Mouse (Mus musculus) small intestine, adult 2 months (tissue): Measurements from ENCODE around the gene Cacna1a. TPM values are rescaled to one million over a fixed set of nuclear protein-coding genes. Genes with fewer than 3 reads are reported as not detected.

Experiments used
- H3K27ac ChIP-seq: fragments of 200-500 bp; 2 replicates; pipeline ENCODE4 v1.5.1; 2012; ENCODE audit warnings: low read depth, low read length, control low read depth, inconsistent platforms; ENCODE audit not compliant: insufficient read depth
- H3K27me3 ChIP-seq: fragments of 200-500 bp; 2 replicates; pipeline ENCODE4 v1.6.1; 2012; ENCODE audit warnings: mild to moderate bottlenecking, moderate library complexity, low read length, inconsistent platforms; ENCODE audit not compliant: control insufficient read depth, insufficient read depth
- H3K36me3 ChIP-seq: fragments of 200-500 bp; 2 replicates; pipeline ENCODE4 v1.6.1; 2012; ENCODE audit warnings: mild to moderate bottlenecking, low read length, control low read depth, inconsistent platforms; ENCODE audit not compliant: control insufficient read depth, insufficient read depth
- H3K4me1 ChIP-seq: fragments of 200-500 bp; 2 replicates; pipeline ENCODE4 v1.6.1; 2012; ENCODE audit warnings: low read length, inconsistent platforms, mixed read lengths; ENCODE audit not compliant: control insufficient read depth, insufficient read depth, insufficient read length
- H3K4me3 ChIP-seq: fragments of 200-500 bp; 2 replicates; pipeline ENCODE4 v1.5.1; 2012; ENCODE audit warnings: low read depth, mild to moderate bottlenecking, control low read depth, inconsistent platforms, low read length, moderate library complexity
- CTCF ChIP-seq: fragments of 200-500 bp; IDR thresholded peaks from 2 replicates; pipeline ENCODE4 v1.5.1; 2012; ENCODE audit warnings: low read depth, mild to moderate bottlenecking, control low read depth, inconsistent platforms, low read length, moderate library complexity, mixed read lengths; ENCODE audit not compliant: insufficient replicate concordance, insufficient read length; ENCODE audit errors: extremely low read depth
- POLR2A ChIP-seq: fragments of 200-500 bp; IDR thresholded peaks from 2 replicates; pipeline ENCODE4 v1.6.1; 2012; ENCODE audit warnings: low read depth, mild to moderate bottlenecking, control low read depth, inconsistent platforms, low read length, moderate library complexity
- WGBS: fragments of 180-500 bp; shearing (Covaris S2); methylation state at CpG from one replicate; pipeline ENCODE4 v1.1.7; 2018; 5-methylcytosine and 5-hydroxymethylcytosine counted together
- polyA plus RNA-seq: library from polyadenylated mRNA; depleted of rRNA; stranded (reverse); fragments of >200 nt; gene quantifications from 2 replicates; pipeline ENCODE4 v1.2.3, GENCODE M21; 2012

Cacna1a gene
- polyA plus RNA-seq, 1 experiment: 23.5 TPM

DNA sequence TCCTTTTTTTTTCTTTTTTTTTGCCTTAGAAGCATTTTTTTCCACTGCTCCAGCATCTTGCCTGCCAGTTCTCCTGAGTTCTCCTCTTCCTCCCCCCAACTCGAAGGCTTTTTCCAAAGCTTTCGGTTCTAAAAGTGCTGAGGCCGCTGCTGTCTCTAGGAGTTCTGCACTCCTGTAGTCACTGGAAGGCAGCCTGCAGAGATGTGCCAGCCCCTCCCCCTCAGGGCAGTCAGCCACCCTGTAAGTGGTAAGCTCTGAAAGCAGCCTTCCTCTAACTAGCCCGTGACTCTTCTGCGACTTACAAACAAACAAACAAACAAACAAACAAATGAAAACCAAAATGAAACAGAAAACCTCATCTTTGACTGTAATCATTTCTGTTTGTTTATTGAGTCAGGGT lies 13.2 kb upstream of the Cacna1a start:
- TF ChIP-seq POLR2A: no peak
- TF ChIP-seq CTCF: no peak
- no peaks in the 10 kb centered on the region for H3K4me1 ChIP-seq
- no peak overlapping the region for H3K27ac ChIP-seq
- H3K4me3 ChIP-seq: no peak overlapping the region
- no peaks in the 10 kb centered on the region for H3K36me3 ChIP-seq
- no peaks in the 10 kb centered on the region for H3K27me3 ChIP-seq
- WGBS: 54% methylated on average over 5 of the region's 5 CpGs

DNA sequence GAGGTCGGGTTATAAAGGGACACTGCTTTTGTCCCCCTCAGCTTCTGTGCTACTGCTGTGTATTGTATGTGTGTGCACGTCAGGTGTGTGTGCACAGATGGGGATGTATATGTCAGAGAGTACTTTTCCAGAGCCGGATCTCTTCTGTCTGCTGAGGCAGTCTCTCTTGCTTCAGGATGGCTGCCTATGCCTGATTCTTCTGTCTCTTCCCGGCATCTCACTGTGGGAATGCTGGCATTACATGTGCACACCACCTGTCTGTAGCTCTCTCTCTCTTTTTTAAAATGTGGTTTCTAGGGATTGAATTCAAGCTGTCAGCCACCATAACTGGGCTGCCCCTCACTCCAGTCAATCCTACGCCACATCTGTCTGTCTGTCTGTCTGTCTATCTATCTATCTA lies 12.4 kb upstream of the Cacna1a start:
- no peaks in the 10 kb centered on the region for H3K36me3 ChIP-seq
- H3K27ac ChIP-seq: no peak overlapping the region
- H3K27me3 ChIP-seq: no peaks in the 10 kb centered on the region
- no peak for TF ChIP-seq CTCF
- no peak overlapping the region for H3K4me3 ChIP-seq
- no peaks in the 10 kb centered on the region for H3K4me1 ChIP-seq
- 84% methylated on average over 5 of the region's 5 CpGs for WGBS

DNA sequence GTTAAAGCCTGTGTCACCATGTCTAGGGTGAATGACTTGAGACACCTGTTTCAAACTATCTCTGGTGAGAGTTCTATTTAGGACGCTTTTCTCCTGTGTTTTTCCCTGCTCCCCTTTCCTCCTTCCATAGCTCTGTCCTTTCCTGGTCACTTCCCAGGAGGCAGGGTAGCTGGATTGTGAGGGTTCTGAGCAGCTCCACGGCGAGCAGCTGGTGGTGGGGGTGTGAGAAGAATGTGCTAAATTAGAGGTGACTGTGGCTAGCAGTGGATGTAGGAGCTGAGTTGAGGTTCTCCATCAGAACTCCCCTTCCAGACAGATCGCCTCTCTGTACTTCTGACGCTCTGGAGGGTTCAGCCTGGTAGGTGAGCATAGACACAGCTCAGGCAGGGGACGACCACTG lies 11.7 kb upstream of the Cacna1a start:
- 81% methylated on average over 6 of the region's 6 CpGs for WGBS
- Histone ChIP-seq H3K36me3 (no peaks in the 10 kb centered on the region), H3K4me3 (no peak overlapping the region), H3K27me3 (no peaks in the 10 kb centered on the region), H3K27ac (no peak overlapping the region), H3K4me1 (no peaks in the 10 kb centered on the region)
- TF ChIP-seq POLR2A: no peak
- TF ChIP-seq CTCF: no peak

DNA sequence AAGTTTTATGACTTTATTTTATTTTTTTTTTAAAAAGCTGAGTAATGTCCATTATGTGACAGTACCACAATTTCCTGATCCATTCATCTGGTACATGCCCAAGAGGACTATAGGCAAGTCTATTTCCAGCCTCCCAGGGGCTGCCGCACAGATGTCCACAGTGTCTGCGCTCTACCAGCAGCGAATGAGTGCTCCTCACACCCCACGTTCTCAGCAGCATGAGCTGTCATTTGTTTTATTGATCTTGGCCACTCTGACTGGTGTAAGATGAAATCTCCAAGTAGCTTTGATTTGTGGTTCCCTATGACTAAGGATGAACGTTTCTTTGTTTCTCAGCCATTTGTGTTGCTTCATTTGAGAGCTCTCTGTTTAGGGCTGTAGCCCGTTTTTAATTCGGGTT lies 6.6 kb upstream of the Cacna1a start:
- Histone ChIP-seq H3K27ac (no peak overlapping the region), H3K36me3 (no peaks in the 10 kb centered on the region), H3K27me3 (no peaks in the 10 kb centered on the region), H3K4me1 (no peaks in the 10 kb centered on the region), H3K4me3 (no peak overlapping the region)
- no peak for TF ChIP-seq POLR2A
- no peak for TF ChIP-seq CTCF
- WGBS: 76% methylated on average over 7 of the region's 7 CpGs

DNA sequence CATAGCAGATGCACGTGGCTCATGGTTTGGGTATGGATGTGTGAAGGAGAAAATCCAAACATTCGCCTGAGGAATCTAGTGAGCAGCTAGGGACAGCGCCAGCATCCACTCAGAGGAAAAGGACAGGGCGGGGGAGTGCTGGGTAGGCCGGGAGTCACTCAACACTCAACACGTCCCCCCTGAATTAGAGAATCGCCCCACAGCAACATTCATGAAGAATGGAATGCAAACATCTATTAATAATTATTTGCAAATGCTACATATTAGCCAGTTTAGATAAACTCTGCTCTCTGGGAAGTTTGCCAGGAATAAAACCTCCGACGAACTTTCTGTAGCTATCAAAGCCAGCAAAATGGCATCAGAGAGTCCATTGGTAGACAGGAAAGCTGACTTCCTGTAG lies 533 bp downstream of the Cacna1a start:
- no peak overlapping the region for H3K27ac ChIP-seq

DNA sequence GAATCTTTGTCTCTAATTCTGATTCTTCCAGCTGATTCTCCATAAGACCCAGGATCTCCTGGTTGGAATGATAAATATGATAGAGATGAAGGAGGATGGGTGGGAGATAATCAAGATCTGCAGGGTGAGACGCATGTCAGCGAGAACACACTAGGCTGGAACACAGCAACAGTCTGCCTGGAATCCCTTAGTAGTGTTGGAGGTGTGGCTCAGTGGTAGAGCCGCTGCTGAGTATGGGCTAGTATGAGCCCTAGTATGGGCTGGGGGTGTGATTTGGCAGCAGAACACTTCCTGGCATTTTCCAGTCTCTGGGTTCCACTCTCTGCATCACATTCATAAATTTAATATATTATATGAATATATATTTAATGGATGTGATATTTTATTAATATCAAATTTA lies 933 bp downstream of the Cacna1a start:
- no peak overlapping the region for H3K27ac ChIP-seq
- 48% methylated on average over 3 of the region's 3 CpGs for WGBS
- H3K27me3 ChIP-seq: no peaks in the 10 kb centered on the region
- no peak overlapping the region for H3K4me3 ChIP-seq
- H3K36me3 ChIP-seq: no peaks in the 10 kb centered on the region
- TF ChIP-seq CTCF (no peak), POLR2A (no peak)
- H3K4me1 ChIP-seq: no peaks in the 10 kb centered on the region

More for the DNA sequence above, 533 bp downstream of the Cacna1a start:
- H3K27me3 ChIP-seq: no peaks in the 10 kb centered on the region
- no peaks in the 10 kb centered on the region for H3K36me3 ChIP-seq
- no peak overlapping the region for H3K4me3 ChIP-seq
- H3K4me1 ChIP-seq: no peaks in the 10 kb centered on the region
- WGBS: 19% methylated on average over 9 of the region's 9 CpGs
- no peak for TF ChIP-seq CTCF
- no peak for TF ChIP-seq POLR2A

DNA sequence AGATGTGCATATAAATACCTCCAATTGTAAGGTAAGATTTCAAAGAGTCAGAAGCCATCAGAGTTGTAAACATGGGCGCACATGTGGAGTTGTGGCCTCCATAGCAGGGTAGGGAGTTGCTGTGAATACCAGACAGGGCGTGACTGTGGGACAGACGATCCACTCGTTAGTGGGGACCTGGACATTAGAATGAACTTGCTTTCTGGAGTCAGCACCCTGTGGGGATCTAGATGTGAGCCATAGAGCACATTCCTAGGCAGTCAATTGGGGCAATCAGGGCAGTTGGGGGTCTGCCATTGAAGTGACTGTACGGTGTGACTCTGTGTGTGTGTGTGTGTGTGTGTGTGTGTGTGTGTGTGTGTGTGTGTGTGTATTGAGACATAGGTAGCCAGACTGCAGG lies 3.4 kb downstream of the Cacna1a start:
- H3K27ac ChIP-seq: no peak overlapping the region
- TF ChIP-seq CTCF (no peak), POLR2A (no peak)
- no peak overlapping the region for H3K4me3 ChIP-seq
- H3K4me1 ChIP-seq: no peaks in the 10 kb centered on the region
- no peaks in the 10 kb centered on the region for H3K36me3 ChIP-seq
- H3K27me3 ChIP-seq: no peaks in the 10 kb centered on the region
- WGBS: 89% methylated on average over 5 of the region's 5 CpGs
